Mouse (Mus musculus) CD4-positive, CD25-positive, alpha-beta regulatory T cell, adult 4 months (primary cell): ENCODE data around the gene Ptprd. TPM values are rescaled to one million over a fixed set of nuclear protein-coding genes. Genes with fewer than 3 reads are reported as not detected.

Source experiments
- ATAC-seq: one replicate; pipeline ENCODE4 v1.8.0; 2017
- polyA plus RNA-seq, 2 experiments: library from polyadenylated mRNA; unstranded; fragments of 100-300 nt; shearing (Covaris generic); gene quantifications; one replicate each; pipeline ENCODE4 v1.2.1; 2017

Gene Ptprd
- polyA plus RNA-seq, 2 experiments from 2014 or later = 0.39 TPM; not detected in 1

DNA sequence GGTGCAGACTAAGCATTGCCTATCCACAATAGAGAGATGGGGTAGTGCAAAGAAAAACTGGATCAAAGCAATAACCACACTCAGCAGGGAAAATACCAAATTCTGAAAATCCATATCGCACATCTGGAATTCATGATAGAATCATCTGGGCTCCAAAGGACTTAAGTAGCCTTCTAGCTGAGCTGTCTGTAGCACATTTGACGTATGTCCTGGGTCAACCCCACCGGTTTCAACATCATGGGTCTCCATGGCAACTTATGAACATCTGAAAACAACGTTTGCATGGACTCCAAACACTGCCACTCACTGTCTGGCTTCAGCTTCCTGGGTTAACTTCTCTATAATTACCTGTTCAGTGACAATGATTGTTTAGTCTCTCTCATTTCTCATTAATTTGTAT, 655.9 kb downstream of the Ptprd start:
- no peak for ATAC-seq

DNA sequence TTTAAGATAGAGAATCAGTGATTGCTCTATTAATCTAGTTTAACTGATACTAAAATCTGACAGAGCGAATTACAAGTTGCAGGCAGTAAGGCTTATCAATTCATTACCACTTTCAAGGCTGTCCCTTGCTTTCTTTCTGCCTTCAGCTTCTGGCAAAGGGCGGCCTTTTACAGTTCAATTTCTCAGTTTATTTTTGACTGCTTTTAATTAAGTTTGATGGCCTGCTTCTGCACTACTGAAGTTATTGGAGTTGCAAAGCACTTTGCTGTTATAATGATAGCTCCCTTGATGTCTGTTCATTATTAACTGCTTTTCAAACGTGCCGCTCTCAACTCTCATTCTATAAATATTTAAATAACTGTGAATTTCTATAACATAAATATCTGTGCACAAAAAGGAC, 673.9 kb downstream of the Ptprd start:
- no peak for ATAC-seq

DNA sequence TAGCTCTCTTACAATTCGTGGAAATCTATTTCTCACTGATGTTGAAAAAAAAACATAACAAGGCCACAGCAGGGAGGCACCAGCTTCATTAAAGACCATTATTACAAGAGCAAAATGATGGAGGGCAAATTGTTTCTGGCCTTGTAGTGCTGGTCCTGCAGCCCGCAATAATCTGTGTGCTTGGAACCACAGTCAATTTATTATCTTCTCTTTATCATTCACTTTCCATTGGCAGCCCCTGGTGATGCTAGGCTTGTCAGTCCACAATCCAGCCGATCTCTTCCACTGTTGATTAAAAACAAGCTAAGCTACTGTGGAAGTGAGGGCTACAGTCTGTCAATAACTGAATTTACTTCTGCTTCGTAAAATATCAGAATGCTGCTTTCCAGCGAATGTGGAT, 674.4 kb downstream of the Ptprd start:
- no peak for ATAC-seq

DNA sequence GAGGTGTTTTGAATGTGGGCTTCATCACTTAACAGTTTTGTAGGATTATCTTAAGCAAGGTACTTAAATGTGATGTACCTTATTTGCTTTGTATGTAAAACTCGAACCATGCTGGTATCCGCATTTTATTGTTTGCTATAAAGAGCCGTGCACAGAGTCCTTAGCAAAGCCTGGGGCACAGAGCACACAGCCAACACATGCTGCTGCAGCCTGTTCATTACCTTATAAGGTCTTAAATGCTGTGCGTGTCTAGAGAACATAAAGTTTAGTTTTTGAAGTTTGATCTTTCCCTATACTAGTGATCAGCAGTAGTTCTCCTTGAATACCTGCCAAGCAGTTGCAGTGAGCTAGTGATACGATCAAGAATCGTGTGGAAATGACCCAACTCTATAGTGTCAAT, 676.2 kb downstream of the Ptprd start:
- ATAC-seq = no peak

DNA sequence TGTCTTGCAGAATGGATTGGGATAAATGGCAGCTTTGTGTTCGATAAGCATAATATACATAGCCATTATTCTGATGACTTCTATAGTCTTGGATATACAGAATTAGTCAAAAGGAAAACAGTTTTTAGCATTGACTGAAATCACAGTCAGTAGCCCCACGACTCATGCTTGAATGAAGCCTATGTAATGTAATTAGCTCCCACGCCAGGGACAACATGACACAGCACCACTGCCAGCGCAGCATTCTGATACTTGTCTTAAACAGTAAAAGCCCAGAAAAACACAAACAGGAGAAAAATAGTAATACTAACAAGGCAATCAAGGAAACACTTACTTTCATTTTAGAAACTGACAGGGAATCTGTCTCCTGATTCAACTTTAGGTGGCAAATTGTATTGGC, 677.2 kb downstream of the Ptprd start:
- ATAC-seq = no peak

DNA sequence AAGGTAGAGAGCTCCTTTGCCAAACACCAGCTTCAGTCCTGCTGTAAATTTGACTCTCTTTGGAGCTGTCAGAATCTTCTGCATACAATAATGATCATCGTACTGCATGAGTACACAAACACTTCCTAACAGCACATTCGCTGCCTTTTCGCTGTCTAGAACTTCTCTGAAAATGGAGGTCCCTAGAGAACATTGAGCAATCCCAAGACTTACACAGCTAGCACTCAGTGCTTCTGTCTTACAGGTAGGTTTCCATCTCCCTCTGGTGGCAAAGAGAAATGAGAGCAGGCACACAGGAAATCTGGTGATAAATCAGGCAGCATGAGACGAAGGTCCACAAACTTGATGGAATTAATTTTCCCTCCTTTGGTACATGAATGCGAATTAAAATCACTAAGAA, 692.6 kb downstream of the Ptprd start:
- no peak for ATAC-seq

DNA sequence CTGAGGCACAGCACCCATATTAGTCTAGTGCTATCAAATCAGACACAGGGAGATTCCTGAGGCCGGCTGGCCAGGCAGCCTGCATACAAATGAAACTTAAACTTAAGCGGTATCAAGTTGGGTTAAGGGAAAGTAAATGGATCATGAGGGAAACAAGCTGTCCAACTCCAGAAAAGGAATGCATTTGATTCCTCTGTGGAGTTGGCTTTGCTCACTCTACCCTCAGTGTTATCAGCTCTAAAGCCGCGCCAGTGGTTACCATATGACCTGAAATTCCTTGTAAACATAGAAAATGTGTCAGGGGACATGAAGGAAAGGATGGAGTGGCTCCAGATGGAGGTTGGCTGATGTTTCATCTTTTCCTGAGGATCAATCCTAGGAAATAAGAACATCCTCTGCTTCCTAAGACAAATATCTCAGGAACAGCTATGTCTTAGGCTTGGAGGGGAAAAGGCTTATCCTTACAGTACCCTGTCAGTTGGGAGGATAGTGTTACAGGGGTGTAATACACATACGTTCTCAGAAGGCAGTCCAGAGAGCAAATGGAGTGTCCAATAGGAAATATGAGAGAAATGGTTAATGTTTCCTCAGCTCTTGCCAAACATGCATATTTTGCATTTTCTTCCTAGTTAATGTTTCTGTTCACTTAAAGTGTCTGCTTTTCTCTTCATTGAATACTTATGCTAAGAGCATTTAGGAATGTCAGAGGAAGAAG, 697.7 kb downstream of the Ptprd start:
- no peak for ATAC-seq

DNA sequence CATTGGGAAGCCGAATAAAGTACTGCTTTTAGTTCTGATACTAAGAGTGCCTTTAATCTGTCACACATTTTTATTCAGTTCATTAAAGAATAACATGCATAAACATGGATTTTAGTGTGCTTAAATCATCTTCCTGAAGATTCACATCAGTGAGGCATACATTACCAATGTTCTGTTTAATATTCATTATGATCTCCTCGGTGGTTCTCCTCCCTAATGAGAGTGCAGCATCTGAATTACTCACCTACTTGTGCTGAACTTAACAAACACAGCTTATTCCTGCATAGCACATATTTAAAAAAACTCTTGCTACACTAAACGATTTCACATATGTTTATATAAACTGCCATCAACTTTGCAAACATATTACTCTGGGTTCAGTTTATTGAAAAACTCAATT, 698.7 kb downstream of the Ptprd start:
- ATAC-seq = no peak

DNA sequence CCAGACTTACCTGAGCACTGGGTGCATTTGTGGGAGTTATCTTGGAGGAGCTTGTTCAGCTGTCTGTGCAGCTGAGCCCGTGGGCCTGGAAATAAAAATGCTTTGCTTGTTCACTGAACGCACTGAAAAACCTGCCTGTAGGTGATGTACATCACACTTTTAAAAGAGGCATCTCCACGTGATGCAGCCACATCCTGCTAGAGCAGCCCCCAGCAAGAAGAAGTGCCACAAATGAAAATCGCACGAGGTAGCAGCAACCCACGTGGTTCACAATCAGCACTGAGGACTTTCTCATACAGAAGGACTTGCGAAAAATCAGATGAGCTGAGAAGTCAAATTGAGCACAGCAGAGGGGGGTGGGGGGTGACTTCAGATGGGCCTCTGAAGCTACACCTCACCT, 757.7 kb downstream of the Ptprd start:
- no peak for ATAC-seq

DNA sequence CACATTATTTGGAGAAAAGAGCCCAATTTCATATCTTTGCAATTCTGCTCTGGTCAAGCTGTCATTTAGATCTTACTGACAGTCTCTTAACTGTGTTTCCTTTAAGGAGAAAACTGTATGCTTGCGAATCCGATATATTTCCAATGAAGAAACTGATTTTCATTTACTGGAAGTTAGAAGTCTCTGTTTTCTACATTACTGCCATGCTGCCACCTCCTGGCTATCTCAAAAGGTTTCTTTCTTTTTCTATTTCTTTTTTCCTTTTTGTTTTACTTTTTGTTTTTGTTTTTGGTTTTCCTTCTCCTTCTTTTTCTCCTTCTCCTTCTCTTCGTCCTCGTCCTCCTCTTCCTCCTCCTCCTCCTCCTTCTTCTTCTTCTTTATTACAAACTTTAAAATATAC, 812.6 kb downstream of the Ptprd start:
- no peak for ATAC-seq

DNA sequence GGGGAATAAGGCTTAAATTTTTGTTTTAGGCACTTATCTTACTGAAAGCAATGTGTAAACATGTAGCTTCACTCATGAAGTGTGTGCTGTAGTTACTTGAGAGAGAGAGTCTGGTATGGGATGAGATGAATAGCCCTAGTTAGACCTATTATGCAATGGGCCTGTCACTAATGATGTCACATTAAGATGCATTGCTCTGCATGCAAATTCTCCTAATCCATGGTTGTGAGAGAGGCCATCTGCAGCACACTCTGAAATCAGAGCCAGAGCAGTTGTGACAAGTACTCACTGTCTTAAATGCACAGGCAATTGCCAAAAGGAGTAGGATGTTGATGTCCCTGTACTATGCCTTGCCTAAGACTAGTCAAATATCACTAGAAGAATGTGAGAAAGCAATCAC, 850.0 kb downstream of the Ptprd start:
- no peak for ATAC-seq

DNA sequence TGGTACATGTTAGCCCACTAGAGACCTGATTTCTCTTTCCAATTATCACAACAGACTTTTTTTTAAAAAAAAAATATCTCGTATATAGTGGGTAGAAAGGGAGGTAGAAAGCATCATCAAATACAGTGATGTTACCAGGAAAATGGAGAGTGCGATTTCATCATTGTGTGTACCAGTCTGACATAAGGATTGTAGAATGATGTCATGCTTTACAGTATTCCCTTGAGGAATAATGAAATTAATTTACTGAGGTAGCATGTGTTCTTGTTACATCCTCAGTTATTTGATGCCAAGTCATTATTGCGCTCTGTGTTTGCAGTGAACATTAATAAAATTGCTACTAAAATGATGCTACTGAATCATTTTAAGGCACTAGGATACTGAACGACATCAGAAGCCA, 884.6 kb downstream of the Ptprd start:
- no peak for ATAC-seq

DNA sequence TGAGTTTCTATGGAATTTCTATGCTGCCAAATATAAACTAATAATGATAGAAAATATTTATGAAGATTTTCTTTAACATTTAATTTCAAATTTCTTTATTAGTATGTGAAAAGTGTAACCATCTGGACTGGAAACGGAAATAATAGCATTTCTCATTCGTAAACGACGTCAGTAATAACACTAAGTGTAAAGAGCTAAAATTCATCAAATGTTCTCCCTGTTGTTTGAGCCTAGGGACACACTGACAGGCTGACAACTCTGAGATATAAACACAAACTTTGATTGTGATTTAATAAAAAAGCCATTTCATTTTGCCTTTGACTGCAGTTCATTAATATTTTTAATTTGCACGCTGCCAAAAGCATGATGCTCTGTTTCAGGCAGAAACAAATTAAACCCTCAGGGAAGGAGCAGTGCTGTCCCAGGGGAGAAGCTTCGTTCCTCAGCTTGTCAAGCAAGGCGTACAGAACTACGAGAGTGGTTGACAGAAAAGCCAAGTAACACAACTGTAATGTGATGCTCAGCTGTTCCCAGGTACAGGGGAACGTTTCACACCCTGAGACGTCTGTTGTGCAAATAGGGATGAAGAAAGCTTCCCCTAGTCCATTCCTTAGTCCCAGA, 894.6 kb downstream of the Ptprd start:
- no peak for ATAC-seq

DNA sequence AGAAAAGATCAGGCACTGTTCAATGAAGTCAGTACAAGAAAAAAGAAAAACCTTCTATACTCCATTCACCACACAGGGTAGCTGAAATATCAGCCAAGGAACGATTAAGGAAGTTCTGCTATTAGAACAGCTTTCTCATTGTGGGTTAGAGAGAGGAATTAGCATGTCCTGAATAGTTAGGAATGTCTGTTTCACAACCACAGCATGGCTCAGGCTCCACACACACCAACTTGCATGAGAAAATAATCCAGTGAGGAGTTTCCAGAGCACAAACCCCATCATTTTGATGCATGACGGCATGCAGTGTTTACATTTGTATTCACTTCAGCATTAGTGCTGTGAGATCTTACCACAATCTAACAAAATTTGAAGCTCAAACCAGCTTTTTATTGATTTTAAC, 895.1 kb downstream of the Ptprd start:
- ATAC-seq = no peak

DNA sequence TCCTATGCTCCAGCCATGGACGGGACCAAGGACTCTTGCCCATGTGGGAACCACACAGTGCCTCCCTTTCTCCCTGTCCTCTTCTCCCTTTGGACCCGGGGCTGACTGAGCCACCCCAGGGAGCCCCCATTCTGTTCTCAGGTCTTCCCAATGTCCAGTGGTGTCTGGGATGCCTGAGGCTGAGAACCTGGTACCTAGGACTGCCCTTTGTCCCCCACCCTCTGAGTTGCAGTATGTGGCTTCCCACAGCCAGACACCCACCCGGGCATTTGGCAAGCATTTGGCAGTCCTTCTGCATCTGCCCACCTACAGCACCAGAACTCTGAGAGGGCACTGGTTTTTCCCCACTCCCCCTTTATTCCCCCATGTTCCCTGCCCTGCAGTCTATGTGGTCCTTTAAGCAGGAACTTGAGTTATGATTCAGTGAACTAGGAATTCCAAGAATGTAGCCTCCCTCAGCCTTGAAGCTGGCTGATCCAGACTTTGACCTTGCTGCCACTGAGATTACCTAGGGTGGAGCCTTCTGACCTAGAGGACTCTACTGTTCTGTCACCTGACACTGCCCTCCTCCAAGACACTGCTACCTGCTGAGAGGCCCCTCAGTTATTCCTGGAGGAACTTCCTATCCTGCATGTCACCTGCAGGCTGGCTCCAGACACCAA, 901.5 kb downstream of the Ptprd start:
- no peak for ATAC-seq

DNA sequence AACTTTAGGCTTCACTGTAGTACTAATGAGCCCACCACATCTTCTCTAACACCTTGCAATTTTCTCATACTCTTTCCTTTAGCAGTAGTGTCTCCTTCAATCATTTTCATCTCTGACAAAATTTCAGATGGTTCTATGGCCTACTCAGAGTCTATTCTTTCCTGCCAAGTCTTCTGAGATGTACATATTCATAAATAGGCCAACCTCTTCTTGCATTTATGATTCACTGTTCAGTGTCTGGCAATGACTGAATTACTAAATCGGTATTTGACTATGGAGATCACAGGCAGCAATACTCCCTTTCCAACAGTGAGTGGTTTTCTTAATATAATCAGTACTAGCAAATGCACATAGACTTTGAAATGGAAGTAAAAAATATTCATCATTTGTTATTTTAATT, 928.3 kb downstream of the Ptprd start:
- ATAC-seq = no peak

DNA sequence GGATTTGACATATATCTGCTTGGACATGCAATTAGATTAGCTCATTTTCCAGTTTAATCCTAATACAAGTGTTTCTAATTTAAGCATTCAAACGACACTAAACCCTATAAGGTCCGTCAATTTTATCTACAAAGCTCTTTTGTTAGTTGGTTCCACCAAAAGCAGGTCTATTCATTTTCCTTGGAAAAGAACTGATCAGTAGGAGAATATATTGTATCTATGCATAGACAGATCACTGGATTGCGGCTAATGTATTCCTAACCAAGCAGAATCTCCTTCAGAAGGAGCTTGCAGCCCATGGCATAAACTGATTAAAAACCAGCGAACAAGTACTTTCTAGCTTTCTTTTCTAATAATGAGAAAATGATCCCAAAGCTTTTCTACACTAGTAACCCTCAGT, 933.8 kb downstream of the Ptprd start:
- no peak for ATAC-seq

DNA sequence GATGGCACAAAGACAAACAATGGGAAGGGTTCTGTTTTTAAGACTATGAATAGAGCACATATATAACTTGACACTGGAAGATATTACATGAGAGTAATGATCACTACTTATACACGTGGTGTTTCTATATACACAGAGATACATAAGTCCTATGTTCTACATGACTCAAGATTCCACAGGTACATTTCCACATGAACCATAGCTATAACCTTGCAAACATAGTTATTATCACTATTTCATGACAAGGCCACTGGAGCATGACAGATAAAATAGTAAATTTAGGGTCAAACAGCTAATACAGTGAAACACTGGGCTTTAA, 951.8 kb downstream of the Ptprd start:
- no peak for ATAC-seq

DNA sequence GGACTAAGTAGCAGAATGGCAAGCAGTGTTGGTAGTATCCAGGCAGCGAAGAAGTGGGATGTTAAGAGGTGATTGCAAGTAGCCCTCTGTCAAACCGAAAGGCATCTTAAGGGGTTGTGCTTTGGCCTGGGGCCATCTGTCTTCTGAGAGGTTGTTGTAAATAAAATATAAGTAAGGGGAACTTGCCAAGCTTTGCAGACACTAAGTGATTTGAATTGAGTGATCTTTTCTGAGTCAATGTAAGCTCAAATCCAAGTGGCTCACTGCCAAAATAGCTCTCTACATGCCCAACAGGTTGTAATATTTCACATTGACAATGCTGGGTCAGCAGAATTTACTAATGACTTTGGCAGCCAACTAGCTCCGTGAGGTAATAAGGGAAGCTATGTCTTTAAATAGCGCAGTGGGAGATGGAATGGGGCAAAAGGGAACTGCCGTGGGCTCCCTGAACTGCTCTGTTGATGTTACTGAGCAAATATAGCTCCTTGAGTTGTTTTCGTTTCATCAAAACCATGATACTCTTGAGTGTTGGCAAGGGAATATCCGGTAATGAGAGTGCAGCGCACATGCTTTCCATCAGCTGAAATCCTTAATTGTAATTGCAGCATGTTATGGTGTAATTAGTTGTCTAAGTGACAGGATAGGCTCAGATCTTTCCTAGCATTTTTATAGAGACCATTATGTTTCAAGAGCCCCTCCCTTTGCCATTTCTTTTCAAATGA, 952.4 kb downstream of the Ptprd start:
- no peak for ATAC-seq

DNA sequence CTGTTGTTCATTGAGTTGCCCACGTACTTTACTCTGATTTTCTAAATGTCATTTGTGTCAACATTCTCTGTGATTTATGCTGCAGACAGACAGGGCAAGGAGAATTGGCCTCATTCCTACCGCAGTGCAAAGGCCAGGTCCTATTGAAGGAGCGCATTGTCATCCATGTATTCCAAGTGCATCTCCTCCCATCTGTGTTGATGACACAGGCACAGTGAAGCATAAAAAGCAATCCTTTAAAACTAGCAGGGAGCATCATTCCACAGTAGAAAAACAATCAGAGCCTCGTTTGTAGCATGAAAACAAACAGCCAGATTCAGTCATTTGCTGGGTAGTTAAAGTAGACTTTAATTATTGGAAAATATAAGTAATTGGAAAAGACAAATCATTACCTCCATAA, 960.6 kb downstream of the Ptprd start:
- ATAC-seq = no peak

DNA sequence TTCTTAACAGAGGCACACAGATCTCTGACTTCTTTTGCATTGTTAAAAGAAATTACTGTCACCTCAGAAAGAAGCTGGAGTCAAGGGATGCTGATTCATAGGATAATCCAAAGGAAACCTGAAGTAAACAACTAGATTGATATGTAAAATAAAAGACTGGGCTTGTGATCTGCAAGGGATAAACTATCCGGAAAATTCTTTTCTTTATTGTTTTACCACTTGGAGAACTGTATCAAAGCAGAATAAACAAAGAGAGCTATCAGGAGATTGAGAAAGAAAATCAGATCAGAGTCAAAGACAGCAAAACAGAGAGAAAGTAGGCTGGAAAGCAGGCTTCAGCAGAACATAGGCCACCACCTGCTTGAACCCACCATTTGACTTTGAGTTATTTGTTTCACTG, 962.0 kb downstream of the Ptprd start:
- ATAC-seq = no peak

DNA sequence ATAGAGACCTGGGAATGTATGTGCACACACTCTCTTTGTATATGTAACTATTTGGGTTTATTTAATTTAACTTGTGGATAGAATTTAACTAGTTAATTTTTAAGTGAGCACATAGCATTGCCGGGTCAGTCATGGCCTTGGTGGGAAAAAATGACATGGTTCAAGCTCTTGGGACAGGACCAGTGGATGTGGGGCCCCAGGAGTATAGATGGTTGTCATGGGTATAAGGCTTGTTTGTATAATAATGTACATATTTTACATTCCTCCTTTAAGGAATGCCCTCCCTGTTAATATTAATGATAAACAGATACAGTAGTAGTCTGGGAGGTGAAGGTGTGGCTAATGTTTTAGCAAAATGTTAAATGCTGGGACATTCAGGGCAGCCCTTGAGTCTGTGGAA, 962.8 kb downstream of the Ptprd start:
- no peak for ATAC-seq

DNA sequence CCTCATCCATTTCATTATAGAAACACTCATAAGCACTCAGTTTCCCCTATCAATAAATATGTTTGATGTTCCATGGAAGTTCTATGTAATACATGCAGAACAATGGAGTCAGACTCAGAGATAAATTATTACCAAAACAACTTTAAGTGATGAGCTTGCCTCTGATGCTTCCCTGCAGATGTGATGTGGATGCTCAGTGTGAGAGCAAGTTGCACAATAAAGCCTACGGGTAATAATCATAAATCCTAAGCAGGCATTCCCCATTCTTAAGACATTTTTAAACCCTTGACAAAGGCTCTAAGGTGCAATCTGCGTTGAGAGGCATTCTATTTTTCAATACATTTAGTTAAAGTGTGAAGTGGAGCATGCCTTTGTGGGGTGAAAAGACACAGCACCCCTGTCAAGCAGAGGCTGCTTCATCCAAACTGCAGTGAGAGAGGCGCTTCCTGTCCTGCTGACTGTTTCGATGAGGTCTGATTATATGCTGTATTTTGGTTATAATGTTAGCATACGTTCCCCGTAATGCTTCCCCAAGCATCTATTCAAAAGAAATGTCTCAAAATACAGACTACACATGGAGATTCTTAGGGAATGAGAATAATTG, 969.8 kb downstream of the Ptprd start:
- ATAC-seq = no peak
